Mouse (Mus musculus): ENCODE measurements at regions not wholly inside any gene's neighbourhood (a gene's known extent, or its start where the extent isn't known, plus 50 kb on each side); places are given as distances from the start of the nearest gene placed in this dataset.
A peak's percentile ranks its signal among the peaks of the same experiment; 100 is the strongest.

DNA sequence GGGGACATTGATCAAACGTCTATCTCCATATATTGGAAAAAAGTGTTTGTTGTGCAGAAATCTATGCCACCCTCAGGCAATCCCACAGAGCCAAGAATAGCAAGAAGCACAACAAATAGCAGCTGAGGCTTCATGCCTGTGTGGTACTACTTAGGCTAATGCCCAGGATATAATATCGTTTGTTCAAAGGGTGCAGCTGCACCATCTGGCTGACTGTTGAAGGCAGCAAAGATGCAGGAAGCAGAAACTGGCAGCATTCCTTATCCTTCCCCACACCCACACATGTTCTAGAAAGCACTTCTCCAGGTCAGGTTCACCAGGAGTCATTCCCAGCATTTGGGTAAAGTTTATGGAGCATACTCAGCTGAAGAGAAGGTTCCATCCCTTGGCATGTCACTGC, 158.1 kb upstream of the Ccn2 start:
- no peak for DNase-seq (ENCODE audit: low spot score in 2 of 2)

- no peak for DNase-seq (ENCODE audit: low spot score in 2 of 2)
These were observed 150.7 kb upstream of the Ccn2 start for GRCm38 (mm10) chr10:24444572-24444971.

- no peak for DNase-seq (ENCODE audit: low spot score in 2 of 2)
These were observed 150.2 kb upstream of the Ccn2 start for GRCm38 (mm10) chr10:24445036-24445435.

DNA sequence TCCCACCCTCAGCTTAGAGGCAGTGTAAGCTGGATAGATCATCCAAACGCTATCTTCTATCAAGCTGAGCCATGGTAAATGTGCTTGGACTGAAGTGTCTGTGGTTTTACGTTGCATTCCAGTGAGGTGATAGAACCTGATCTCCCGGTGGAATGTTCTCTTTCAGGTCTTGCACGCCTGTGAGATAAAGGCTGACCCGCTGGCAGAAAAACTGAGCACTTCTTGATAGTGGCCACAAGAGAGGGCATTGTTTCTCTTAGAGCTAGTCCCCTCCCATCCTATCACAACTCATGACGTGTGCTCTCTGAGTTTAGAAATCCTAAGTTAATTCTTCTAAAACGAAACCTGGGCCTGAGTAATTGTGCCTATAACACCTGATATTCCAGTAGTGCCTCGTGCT, 149.1 kb upstream of the Ccn2 start:
- DNase-seq (ENCODE audit: low spot score in 2 of 2) = no peak

GRCm38 (mm10) chr10:24447135-24447534, 148.1 kb upstream of the Ccn2 start:
- no peak for DNase-seq (ENCODE audit: low spot score in 2 of 2)

- peak in 1 of 2 experiments; percentile 51 for DNase-seq (ENCODE audit: low spot score in 2 of 2)
These were observed 147.2 kb upstream of the Ccn2 start for GRCm38 (mm10) chr10:24448001-24448561.

GRCm38 (mm10) chr10:24453507-24453906, 141.7 kb upstream of the Ccn2 start:
- DNase-seq (ENCODE audit: low spot score in 2 of 2) = no peak

DNA sequence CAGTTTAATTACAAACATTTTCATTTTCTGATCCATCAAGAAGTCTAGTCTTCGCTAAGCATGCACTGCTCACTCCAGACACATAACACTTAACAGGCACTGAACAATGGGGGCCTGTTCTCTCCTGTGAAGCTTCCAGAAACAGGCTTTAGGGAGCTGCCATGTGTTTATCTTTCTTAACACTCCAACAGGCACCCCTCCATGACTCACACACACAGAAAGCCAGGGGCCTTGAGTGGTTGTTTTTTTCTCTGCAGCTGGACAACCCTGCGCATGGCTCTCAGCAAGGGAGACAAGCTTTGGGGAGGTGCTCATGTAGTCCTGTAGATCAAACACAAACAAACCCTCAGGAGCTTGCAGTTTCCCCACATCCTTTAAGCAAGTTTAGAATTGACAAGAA, 136.6 kb upstream of the Ccn2 start:
- no peak for DNase-seq (ENCODE audit: low spot score in 2 of 2)

DNA sequence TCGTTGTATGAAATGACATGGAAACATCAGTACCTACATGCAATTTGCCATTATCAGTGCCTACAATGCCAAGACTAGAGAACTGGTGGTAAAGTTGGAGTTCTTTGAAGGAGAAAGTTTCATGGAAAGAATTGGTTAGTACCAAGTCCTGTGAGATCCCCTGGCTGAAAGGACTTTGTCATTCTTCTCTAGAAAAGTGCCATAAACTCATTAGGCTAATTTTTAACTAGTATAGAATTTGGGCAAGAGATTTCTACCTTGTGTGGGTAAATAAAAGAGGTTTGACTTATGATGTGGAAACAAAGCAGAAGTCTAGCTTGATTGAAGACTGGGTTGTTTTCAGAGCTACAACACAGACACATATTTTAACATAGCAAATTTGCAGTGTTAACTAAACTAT, 131.4 kb upstream of the Ccn2 start:
- no peak for DNase-seq (ENCODE audit: low spot score in 2 of 2)

- no peak for DNase-seq (ENCODE audit: low spot score in 2 of 2)
These were observed 130.9 kb upstream of the Ccn2 start for GRCm38 (mm10) chr10:24464377-24464776.

DNA sequence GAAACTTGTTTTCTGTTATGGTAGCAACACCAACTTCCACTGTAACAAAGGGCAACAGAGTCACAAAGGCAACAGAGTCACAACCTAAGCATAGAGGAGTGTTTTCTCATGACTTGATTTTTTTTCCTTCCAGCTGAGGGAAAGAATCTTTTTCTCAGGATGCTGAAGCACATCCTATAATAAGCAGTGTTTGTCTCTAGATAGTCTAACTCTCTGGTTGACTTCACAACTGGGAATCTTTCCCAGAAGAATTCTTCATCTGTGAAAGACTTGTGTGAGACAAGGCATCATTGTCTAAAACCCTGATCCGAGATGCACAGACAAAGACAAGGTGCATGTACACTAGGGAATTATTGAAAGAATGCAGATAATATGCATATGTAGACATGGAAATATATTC, 125.5 kb upstream of the Ccn2 start:
- DNase-seq (ENCODE audit: low spot score in 2 of 2) = no peak

DNA sequence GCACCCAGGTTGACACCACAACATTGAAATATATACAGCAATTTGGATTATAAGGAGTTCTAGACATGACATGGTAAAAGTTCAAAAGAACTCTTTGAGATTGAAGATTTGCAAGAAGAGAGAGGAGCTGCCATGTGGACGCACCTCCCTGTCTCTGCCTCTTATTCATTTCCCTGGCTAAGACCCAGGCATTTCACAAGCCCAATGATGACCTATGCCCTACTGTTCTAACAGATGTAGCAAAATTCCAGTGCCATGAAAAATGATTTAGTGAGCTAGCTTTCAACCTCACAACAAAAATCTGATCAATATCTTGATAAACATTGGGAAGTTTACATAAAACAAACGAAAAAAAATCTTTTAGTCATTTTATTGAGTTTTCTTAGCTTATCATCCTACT, 123.7 kb upstream of the Ccn2 start:
- no peak for DNase-seq (ENCODE audit: low spot score in 2 of 2)

DNA sequence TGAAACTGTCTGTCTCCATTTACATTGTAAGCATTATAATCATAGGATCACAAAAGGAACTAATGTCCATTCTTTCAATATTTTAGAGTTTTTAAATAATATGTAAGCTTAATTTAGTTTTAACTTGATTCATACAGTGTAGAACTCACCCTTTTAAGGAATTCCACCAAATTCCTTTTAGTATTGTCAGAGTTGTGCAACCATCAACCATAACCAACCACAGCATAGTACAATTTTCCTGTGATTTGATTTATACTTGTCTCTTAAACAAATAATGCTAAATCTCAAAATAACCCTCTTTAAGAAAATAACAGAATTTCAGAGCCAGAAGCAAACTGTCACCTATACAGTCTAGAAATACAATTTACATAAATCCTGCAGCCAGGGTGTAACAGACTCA, 119.0 kb upstream of the Ccn2 start:
- DNase-seq (ENCODE audit: low spot score in 2 of 2) = no peak

DNA sequence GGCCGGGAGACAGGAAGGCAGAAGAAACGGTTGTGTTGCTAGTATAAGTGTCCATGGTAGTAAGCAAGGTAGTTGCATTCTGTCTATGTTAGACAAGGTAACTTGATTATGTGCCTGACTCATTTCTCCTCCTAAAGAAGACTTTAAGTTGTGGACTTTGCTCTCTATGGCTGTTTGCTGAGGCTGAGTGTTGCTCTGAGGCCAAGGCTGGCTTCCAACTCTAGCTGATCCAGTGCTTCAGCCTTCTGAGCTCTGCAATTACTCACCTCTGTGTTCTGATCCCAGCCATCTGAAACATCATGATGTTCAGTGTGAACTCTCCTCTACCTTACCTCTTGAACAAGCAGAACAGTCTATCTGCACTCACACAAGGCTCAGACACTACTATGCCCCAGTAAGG, 116.7 kb upstream of the Ccn2 start:
- no peak for DNase-seq (ENCODE audit: low spot score in 2 of 2)

GRCm38 (mm10) chr10:24479148-24479547, 116.1 kb upstream of the Ccn2 start:
- DNase-seq (ENCODE audit: low spot score in 2 of 2) = no peak

GRCm38 (mm10) chr10:24481926-24482612, 113.2 kb upstream of the Ccn2 start:
- no peak for DNase-seq (ENCODE audit: low spot score in 2 of 2)

DNA sequence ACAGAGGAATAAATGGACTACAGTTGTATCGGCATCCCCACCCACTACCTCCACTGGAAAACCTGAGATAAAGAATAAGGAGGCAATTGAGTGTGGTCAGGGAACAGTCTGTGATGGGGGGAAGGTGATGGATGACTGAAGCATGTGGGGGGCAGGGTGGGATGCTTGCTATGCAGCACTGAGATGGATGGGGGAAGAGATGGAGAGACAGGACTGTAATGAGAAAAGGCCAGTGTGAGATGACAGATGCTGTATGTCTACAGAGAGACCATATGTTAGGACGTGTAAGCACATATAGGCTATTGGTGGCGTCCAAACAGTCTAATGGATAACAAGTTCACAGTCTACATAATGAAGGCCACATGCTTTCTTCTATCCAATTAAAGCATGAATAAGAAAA, 112.2 kb upstream of the Ccn2 start:
- no peak for DNase-seq (ENCODE audit: low spot score in 2 of 2)

- no peak for DNase-seq (ENCODE audit: low spot score in 2 of 2)
These were observed 111.1 kb upstream of the Ccn2 start for GRCm38 (mm10) chr10:24484101-24484660.

GRCm38 (mm10) chr10:24485461-24485860, 109.8 kb upstream of the Ccn2 start:
- no peak for DNase-seq (ENCODE audit: low spot score in 2 of 2)

GRCm38 (mm10) chr10:24486224-24486623, 109.0 kb upstream of the Ccn2 start:
- no peak for DNase-seq (ENCODE audit: low spot score in 2 of 2)

DNA sequence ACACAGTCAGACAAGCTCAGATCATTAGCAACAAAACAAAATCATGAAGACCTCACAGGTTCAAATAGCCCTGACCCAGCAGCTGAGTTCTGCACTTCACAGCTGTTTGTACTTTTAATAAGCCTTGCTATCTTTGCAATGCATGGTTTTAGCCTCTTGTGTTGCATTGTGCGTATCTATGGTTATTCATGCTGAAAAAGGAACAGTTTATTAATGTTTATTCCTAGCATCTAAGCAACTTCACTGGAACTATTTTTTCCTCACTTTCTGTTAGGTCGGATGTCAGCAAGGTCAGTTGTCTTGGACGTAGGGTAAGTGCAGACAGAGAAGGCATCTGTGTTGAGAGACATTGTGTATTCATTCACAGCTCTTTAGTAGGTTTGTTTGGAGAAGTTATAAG, 107.3 kb upstream of the Ccn2 start:
- DNase-seq (ENCODE audit: low spot score in 2 of 2) = no peak

DNA sequence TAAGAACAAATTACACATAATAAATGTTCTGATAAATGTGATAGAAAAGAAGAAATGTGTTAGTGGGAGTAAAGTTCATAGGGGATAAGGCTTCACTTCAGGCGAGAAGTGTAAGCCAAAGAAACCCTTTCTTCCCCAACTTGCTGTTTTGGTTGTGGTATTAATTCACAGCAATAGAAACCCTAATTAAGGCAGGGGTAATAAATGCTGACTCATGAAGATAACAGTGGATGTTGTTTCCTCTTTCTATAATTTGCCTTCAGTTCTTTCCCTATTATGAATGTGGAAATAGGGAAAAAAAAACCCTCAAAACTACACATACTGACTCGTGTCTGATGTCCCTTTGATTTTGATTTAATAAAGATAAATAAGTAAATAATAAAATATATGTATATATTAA, 104.8 kb upstream of the Ccn2 start:
- DNase-seq (ENCODE audit: low spot score in 2 of 2) = no peak

- no peak for DNase-seq (ENCODE audit: low spot score in 2 of 2)
These were observed 103.4 kb upstream of the Ccn2 start for GRCm38 (mm10) chr10:24491848-24492247.

Data from gastrocnemius, postnatal 4 days (tissue).